Mouse (Mus musculus) cortical plate, adult 2 months (tissue): ENCODE measurements around the gene Slc23a2. TPM values are rescaled to one million over a fixed set of nuclear protein-coding genes. Genes with fewer than 3 reads are reported as not detected.

Experiments used
- H3K27ac ChIP-seq: fragments of 200-500 bp; 2 replicates; pipeline ENCODE4 v1.5.1; 2012; ENCODE audit warnings: low read length, control low read depth, inconsistent platforms; ENCODE audit not compliant: insufficient read depth
- H3K4me1 ChIP-seq: fragments of 200-500 bp; 2 replicates; pipeline ENCODE4 v1.6.1; 2011; ENCODE audit warnings: low read length; ENCODE audit not compliant: control insufficient read depth, insufficient read depth
- H3K4me3 ChIP-seq: fragments of 200-500 bp; 2 replicates; pipeline ENCODE4 v1.5.1; 2011; ENCODE audit warnings: mild to moderate bottlenecking, low read length, control low read depth; ENCODE audit not compliant: insufficient read depth
- CTCF ChIP-seq: fragments of 200-500 bp; IDR thresholded peaks from 2 replicates; pipeline ENCODE4 v1.5.1; 2011; ENCODE audit warnings: mild to moderate bottlenecking, control low read depth, low read length; ENCODE audit not compliant: insufficient read depth; ENCODE audit errors: extremely low read depth
- POLR2A ChIP-seq: fragments of 200-500 bp; IDR thresholded peaks from 2 replicates; pipeline ENCODE4 v1.6.1; 2011; ENCODE audit warnings: mild to moderate bottlenecking, low read length, control low read depth; ENCODE audit not compliant: insufficient read depth; ENCODE audit errors: extremely low read depth
- polyA plus RNA-seq: library from polyadenylated mRNA; depleted of rRNA; stranded (reverse); fragments of >200 nt; gene quantifications from 2 replicates; pipeline ENCODE4 v1.2.3, GENCODE M21; 2012

Gene Slc23a2
- polyA plus RNA-seq, 1 experiment: 109 TPM

DNA sequence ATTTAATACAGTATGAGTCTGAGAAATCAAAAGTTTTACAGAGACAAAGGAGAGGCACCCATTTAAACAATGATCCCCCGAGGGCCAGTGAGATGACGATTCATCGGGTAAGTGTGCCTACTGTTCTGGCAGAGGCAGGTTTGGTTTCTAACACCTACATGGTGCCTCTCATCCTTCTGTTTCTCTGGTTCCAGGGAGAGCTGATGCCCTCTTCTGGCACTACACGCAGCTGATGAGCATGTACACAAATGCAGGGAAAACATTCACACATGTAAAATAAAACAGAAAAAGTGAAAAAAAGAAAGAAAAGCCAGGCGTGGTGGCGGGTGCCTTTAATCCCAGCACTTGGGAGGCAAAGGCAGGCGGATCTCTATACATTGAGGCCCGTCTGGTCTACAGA is 85.0 kb downstream of the Slc23a2 start:
- Histone ChIP-seq H3K4me3 (no peak overlapping the region), H3K4me1 (no peaks in the 10 kb centered on the region), H3K27ac (no peak overlapping the region)
- peak; percentile 62 for TF ChIP-seq CTCF
- TF ChIP-seq POLR2A: no peak

GRCm38 (mm10) chr2:132055349-132055753 is 89.6 kb downstream of the Slc23a2 start:
- Histone ChIP-seq H3K4me3 (no peak overlapping the region), H3K4me1 (no peaks in the 10 kb centered on the region), H3K27ac (no peak overlapping the region)
- TF ChIP-seq CTCF (no peak), POLR2A (no peak)

DNA sequence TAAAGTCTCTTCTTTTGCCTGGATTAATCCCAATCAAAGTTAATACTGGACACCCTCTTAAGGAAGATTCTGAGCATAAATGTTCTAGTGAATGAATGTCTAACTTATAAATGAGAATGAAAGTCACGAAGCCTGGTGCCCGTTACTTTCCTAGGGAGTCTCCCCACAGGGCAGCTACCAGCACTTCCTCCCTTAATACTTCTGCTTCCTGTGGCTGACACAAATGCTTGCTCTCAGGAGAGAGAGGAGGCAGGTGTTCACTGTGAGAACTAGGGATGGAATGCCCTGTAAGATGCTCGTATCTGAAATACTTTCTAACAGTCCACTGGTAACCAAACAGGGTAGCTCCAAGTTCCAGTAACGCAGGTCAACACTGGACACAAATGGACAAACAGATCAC is 91.1 kb downstream of the Slc23a2 start:
- TF ChIP-seq CTCF (no peak), POLR2A (no peak)
- H3K27ac ChIP-seq: no peak overlapping the region

DNA sequence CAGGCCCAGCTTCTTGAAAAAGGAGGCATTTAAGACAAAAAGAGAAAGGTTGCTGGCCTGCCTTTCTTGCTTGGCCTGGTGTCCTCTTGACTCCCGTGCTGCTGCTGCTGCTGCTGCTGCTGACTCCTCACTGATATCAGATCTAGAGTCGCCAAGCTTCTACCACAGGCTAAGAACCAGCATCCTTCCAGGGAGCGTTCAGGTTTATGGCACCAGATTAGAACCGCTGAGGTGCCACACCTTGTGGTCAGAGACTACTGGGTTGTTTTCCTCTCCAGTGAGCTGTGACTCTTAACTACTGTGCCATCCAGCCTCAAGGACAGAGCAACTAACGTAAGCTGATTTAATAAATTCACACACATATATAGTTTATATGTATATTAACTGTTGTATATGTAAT is 93.1 kb downstream of the Slc23a2 start:
- Histone ChIP-seq H3K4me3 (no peak overlapping the region), H3K27ac (no peak overlapping the region), H3K4me1 (no peaks in the 10 kb centered on the region)
- TF ChIP-seq CTCF (no peak), POLR2A (no peak)

More for the DNA sequence above, 91.1 kb downstream of the Slc23a2 start:
- H3K4me3 ChIP-seq: no peak overlapping the region
- no peaks in the 10 kb centered on the region for H3K4me1 ChIP-seq

DNA sequence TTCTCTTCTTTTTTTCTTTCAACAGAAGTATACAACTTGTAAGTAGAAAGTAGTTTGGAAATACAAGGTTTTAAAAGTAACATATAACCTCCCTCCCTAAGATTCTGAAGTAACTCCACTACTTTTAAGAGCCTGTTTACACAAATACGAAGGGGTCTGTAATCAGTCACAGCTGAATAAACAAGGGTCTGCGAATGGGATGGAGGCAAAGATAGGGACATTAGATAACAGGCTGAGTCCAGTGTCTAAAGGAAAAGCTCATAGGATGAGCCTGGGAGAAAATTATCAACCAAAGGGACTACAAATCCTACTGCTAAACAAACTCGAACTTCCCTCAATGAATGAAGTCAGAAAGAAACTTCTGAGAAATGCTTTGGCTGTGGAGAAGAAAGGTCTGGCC is 95.0 kb downstream of the Slc23a2 start:
- H3K27ac ChIP-seq: no peak overlapping the region
- no peak overlapping the region for H3K4me3 ChIP-seq
- no peak for TF ChIP-seq POLR2A
- TF ChIP-seq CTCF: no peak
- H3K4me1 ChIP-seq: no peaks in the 10 kb centered on the region

DNA sequence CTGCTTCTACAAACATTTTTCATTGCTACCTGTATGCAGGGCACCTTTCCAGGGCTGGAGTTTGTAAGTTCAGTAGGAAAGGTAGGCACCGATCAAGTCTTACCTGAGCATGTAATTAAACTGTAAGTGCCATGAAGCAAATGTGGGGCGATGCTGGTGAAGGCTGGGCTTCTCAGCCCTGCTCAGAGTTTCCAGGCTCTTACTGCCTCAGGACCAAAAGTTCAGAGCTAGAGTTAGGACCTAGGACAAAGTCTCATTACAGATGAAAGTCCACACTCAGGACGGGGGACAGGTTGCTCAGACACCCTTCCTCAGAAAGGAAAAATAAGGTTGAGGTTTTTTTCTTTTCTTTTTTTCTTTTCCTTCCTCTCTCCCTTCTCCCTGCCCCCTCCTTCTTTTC is 95.4 kb downstream of the Slc23a2 start:
- no peak overlapping the region for H3K27ac ChIP-seq
- TF ChIP-seq CTCF: no peak
- H3K4me3 ChIP-seq: no peak overlapping the region
- H3K4me1 ChIP-seq: no peaks in the 10 kb centered on the region

GRCm38 (mm10) chr2:132048143-132048772 is 96.7 kb downstream of the Slc23a2 start:
- H3K27ac ChIP-seq: no peak overlapping the region
- H3K4me3 ChIP-seq: no peak overlapping the region
- H3K4me1 ChIP-seq: peaks cover 2% of the 10 kb centered on the region; the same call in 1 of the 2 replicates
- no peak for TF ChIP-seq POLR2A
- TF ChIP-seq CTCF: no peak

- Histone ChIP-seq H3K27ac (no peak overlapping the region), H3K4me1 (peaks cover 2% of the 10 kb centered on the region; the same call in 1 of the 2 replicates), H3K4me3 (no peak overlapping the region)
- TF ChIP-seq POLR2A (no peak), CTCF (no peak)
Measured at GRCm38 (mm10) chr2:132047364-132047763, 97.5 kb downstream of the Slc23a2 start.

- Histone ChIP-seq H3K4me3 (no peak overlapping the region), H3K4me1 (peaks cover 2% of the 10 kb centered on the region; the same call in 1 of the 2 replicates), H3K27ac (no peak overlapping the region)
- TF ChIP-seq POLR2A (no peak), CTCF (no peak)
Measured at GRCm38 (mm10) chr2:132046659-132047058, 98.2 kb downstream of the Slc23a2 start.

DNA sequence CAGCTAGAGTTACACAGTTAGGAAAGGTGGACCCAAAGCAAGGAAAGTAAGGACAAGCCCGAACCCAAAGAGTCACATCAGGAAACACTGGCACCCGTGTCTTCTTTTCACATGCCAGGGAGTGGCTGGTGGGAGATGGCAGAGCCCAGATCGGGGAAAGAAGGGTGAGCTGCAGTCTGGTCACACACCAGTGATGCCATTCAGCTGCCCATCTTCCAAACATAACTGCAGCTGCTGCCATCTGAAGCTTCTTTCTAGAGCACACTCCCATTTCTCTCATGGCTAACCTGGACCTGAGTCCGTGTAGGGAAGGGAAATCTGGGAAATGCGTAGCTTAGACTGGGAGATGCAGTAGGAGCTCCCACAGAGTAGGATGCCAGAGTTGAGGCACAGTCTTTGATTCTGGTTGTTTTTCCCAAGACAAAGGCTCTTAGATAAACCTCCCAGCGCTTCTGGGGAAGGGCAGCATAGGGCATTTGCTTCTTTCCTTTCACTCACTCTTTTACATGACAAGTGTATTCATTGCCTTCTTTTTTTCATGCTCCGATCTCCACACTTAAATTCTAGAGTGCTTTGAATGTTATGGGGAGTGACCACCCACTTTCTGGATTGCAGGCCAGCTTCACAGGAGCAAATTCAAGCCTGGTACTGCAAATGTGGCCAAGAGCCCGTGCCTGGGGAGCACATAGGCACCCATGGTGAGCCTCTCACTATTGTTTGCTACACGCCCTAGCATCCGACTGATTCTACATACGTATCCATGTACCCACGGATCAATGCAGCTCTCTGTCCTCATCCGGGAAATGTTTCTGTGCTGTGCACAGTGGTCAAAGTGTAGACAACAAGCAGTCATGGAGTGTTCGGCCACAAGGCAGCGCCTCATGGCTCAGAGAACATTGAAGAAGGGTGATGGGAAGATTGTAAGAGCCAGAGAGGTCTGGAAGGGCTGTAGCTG is 100.3 kb downstream of the Slc23a2 start:
- no peak overlapping the region for H3K4me3 ChIP-seq
- H3K27ac ChIP-seq: peak overlapping the region; percentile 60
- TF ChIP-seq POLR2A: no peak
- TF ChIP-seq CTCF: no peak
- H3K4me1 ChIP-seq: peaks cover 2% of the 10 kb centered on the region; the same call in 1 of the 2 replicates
